Mouse (Mus musculus) lung, postnatal 0 days (tissue): ENCODE measurements at regions not wholly inside any gene's neighbourhood (a gene's known extent, or its start where the extent isn't known, plus 50 kb on each side); places are given as distances from the start of the nearest gene placed in this dataset.

ENCODE experiments used
- CTCF ChIP-seq: IDR thresholded peaks from 2 replicates; pipeline ENCODE4 v1.5.1; 2016; ENCODE audit warnings: antibody characterized with exemption, mild to moderate bottlenecking
- EP300 ChIP-seq: IDR thresholded peaks from 2 replicates; pipeline ENCODE4 v1.6.1; 2016; ENCODE audit warnings: antibody characterized with exemption, mild to moderate bottlenecking, control low read depth

GRCm38 (mm10) chr12:112253461-112253860, 107.5 kb downstream of the Kif26a start:
- TF ChIP-seq CTCF (no peak), EP300 (no peak)
